Mouse (Mus musculus): ENCODE results near the gene Rptor. TPM values are rescaled to one million over a fixed set of nuclear protein-coding genes. Genes with fewer than 3 reads are reported as not detected.
A peak's percentile ranks its signal among the peaks of the same experiment; 100 is the strongest.

Rptor gene
- polyA plus RNA-seq, 1 experiment from 2014 or later: 6.4 TPM

GRCm38 (mm10) chr11:119913291-119913934 lies 310.7 kb downstream of the Rptor start, which contains the start of gene Chmp6:
TSS of gene Chmp6 (plus strand) at chr11:119913441.
- under 1% methylated on average over 48 of the region's 48 CpGs for WGBS
- H3K27me3 ChIP-seq: peaks cover 6% of the 10 kb centered on the region; the same call in 1 of the 2 replicates
- H3K4me3 ChIP-seq: peak within 1 kb of the TSS; percentile 96
- peaks cover 51% of the 10 kb centered on the region for H3K4me1 ChIP-seq (replicated peaks)
- peaks cover 21% of the 10 kb centered on the region for H3K36me3 ChIP-seq
- H3K4me2 ChIP-seq: peak within 1 kb of the TSS; percentile 82
- H3K9me3 ChIP-seq (replicated peaks): no peaks in the 10 kb centered on the region
- H3K9ac ChIP-seq: peak within 1 kb of the TSS; percentile 98
- peak; percentile 50 for ATAC-seq (replicated peaks; ENCODE audit: insufficient number of reproducible peaks, insufficient read depth, low FRiP score, low read depth)
- peak within 1 kb of the TSS; percentile 85 for H3K27ac ChIP-seq

- peaks cover 51% of the 10 kb centered on the region for H3K4me1 ChIP-seq (replicated peaks)
- no peak for ATAC-seq (replicated peaks; ENCODE audit: insufficient number of reproducible peaks, insufficient read depth, low FRiP score, low read depth)
Observed at GRCm38 (mm10) chr11:119913935-119914314, 311.2 kb downstream of the Rptor start.

GRCm38 (mm10) chr11:119914381-119914780 lies 311.7 kb downstream of the Rptor start:
- Histone ChIP-seq H3K36me3 (peaks cover 31% of the 10 kb centered on the region), H3K4me1 (replicated peaks) (peaks cover 48% of the 10 kb centered on the region), H3K9me3 (replicated peaks) (no peaks in the 10 kb centered on the region), H3K27ac (peak overlapping the region; percentile 85), H3K9ac (peak overlapping the region; percentile 98), H3K4me3 (peak overlapping the region; percentile 96), H3K4me2 (peak overlapping the region; percentile 82), H3K27me3 (no peaks in the 10 kb centered on the region)
- 17% methylated on average over 4 of the region's 4 CpGs for WGBS
- no peak for ATAC-seq (replicated peaks; ENCODE audit: insufficient number of reproducible peaks, insufficient read depth, low FRiP score, low read depth)

More at GRCm38 (mm10) chr11:119913935-119914314, 311.2 kb downstream of the Rptor start:
- under 1% methylated on average over 26 of the region's 26 CpGs for WGBS
- Histone ChIP-seq H3K27me3 (0 out of 2 replicates have a peak, but pooled peaks cover 1% of the 10 kb centered on the region), H3K9me3 (replicated peaks) (no peaks in the 10 kb centered on the region), H3K4me2 (peak overlapping the region; percentile 82), H3K36me3 (peaks cover 26% of the 10 kb centered on the region), H3K4me3 (peak overlapping the region; percentile 96), H3K9ac (peak overlapping the region; percentile 98), H3K27ac (peak overlapping the region; percentile 85)

- no peak for ATAC-seq (replicated peaks; ENCODE audit: insufficient number of reproducible peaks, insufficient read depth, low FRiP score, low read depth)
- WGBS: 69% methylated on average over 9 of the region's 9 CpGs
- Histone ChIP-seq H3K4me1 (replicated peaks) (peaks cover 39% of the 10 kb centered on the region), H3K9me3 (replicated peaks) (no peaks in the 10 kb centered on the region), H3K4me3 (no peak overlapping the region), H3K4me2 (0 out of 2 replicates have a peak overlapping the region, but pooled peaks have one; percentile 82), H3K27ac (peak overlapping the region; percentile 53), H3K9ac (no peak overlapping the region), H3K36me3 (peaks cover 35% of the 10 kb centered on the region), H3K27me3 (no peaks in the 10 kb centered on the region)
Observed at GRCm38 (mm10) chr11:119915666-119916065, 313.0 kb downstream of the Rptor start.

DNA sequence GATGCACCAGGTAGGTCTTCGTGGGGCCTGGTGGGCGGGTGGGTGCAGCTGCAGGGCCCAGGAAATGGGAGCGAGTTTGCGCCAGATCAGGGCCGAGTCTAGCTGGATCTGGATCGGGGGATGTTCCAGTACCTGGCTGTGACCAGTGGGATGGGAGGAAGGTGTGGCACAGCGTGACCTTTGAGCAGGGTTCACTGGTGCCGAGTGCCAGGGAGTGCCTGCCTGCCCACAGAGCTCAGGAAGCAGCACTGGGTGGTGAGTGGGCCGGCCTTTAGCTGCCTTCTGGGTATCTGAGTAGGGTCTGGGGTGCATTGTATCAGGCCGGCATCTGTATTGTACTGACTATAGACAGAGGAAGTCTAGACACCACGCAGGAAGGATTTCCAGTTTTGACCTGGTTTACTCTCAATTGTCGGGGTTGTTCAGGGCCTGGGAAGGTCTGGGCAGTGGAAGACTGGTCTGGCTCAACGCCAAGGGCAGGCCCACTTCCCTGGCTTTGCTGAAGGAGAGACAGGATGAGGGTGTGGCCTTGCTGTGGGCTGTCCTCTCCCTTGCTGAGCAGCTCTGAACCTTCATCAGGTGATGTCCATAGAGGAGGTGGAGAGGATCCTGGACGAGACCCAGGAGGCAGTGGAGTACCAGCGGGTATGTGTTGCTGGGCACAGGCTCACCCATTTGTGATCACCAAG lies 313.5 kb downstream of the Rptor start:
- Histone ChIP-seq H3K4me1 (replicated peaks) (peaks cover 39% of the 10 kb centered on the region), H3K27me3 (no peaks in the 10 kb centered on the region), H3K4me3 (no peak overlapping the region), H3K9me3 (replicated peaks) (no peaks in the 10 kb centered on the region), H3K36me3 (peaks cover 35% of the 10 kb centered on the region), H3K9ac (no peak overlapping the region), H3K27ac (peak overlapping the region; percentile 53), H3K4me2 (peak overlapping the region; percentile 17; the same call in 1 of the 2 replicates)
- WGBS: 77% methylated on average over 15 of the region's 15 CpGs
- ATAC-seq (replicated peaks; ENCODE audit: insufficient number of reproducible peaks, insufficient read depth, low FRiP score, low read depth): peak; percentile 58

- Histone ChIP-seq H3K9ac (no peak overlapping the region), H3K4me3 (no peak overlapping the region), H3K36me3 (peaks cover 35% of the 10 kb centered on the region), H3K4me2 (no peak overlapping the region), H3K4me1 (replicated peaks) (peaks cover 42% of the 10 kb centered on the region), H3K9me3 (replicated peaks) (no peaks in the 10 kb centered on the region), H3K27me3 (no peaks in the 10 kb centered on the region), H3K27ac (0 out of 2 replicates have a peak overlapping the region, but pooled peaks have one; percentile 53)
- ATAC-seq (replicated peaks; ENCODE audit: insufficient number of reproducible peaks, insufficient read depth, low FRiP score, low read depth): no peak
- WGBS: 85% methylated on average over 21 of the region's 21 CpGs
Observed at GRCm38 (mm10) chr11:119916834-119917469, 314.2 kb downstream of the Rptor start.

DNA sequence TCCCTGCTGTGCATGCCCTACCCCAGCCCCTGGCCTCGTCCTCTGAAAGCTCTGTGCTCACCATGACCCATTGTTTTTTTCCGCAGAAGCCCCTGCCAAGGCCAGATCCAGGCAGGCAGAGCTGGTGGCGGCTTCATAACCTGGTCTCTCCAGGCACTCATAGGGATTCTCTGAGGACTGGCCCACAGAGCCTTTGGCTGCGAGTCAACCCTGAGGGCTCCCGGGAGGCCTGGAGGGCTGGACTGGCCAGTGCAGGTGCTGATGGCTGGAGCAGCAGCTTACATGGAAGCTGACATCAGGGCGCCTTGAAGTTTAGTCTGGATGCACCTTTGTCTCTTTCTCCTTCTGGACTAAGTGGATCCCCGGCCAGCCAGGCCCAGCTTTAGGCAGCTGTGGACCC lies 315.8 kb downstream of the Rptor start:
- 78% methylated on average over 7 of the region's 7 CpGs for WGBS
- Histone ChIP-seq H3K4me2 (no peak overlapping the region), H3K27me3 (no peaks in the 10 kb centered on the region), H3K27ac (no peak overlapping the region), H3K9me3 (replicated peaks) (no peaks in the 10 kb centered on the region), H3K36me3 (peaks cover 35% of the 10 kb centered on the region), H3K9ac (no peak overlapping the region), H3K4me1 (replicated peaks) (peaks cover 36% of the 10 kb centered on the region), H3K4me3 (no peak overlapping the region)
- no peak for ATAC-seq (replicated peaks; ENCODE audit: insufficient number of reproducible peaks, insufficient read depth, low FRiP score, low read depth)

DNA sequence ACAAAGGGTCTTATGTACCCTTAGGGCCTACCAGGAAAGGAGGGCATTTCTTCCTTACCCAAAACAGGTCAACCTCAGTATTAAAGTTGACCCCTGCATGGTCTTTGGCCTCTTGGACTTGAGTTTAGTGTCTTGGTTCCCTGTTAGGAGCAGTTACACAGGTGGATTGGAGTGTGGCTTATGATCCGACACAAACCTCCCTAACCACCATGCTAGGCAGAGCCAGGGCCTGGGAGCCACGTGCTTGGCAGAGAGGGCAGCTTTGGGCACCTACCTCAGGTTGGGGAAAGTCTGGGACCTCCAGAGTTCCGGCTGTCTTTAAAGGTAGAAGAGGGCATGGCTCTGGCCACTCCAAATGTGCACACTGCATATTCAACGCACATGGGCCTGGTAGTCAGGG lies 316.7 kb downstream of the Rptor start:
- peaks cover 35% of the 10 kb centered on the region for H3K36me3 ChIP-seq
- no peak overlapping the region for H3K4me3 ChIP-seq
- no peak overlapping the region for H3K27ac ChIP-seq
- H3K9ac ChIP-seq: no peak overlapping the region
- H3K4me1 ChIP-seq (replicated peaks): peaks cover 32% of the 10 kb centered on the region
- no peaks in the 10 kb centered on the region for H3K27me3 ChIP-seq
- WGBS: 91% methylated on average over 4 of the region's 4 CpGs
- no peaks in the 10 kb centered on the region for H3K9me3 ChIP-seq (replicated peaks)
- H3K4me2 ChIP-seq: no peak overlapping the region
- ATAC-seq (replicated peaks; ENCODE audit: insufficient number of reproducible peaks, insufficient read depth, low FRiP score, low read depth): no peak

DNA sequence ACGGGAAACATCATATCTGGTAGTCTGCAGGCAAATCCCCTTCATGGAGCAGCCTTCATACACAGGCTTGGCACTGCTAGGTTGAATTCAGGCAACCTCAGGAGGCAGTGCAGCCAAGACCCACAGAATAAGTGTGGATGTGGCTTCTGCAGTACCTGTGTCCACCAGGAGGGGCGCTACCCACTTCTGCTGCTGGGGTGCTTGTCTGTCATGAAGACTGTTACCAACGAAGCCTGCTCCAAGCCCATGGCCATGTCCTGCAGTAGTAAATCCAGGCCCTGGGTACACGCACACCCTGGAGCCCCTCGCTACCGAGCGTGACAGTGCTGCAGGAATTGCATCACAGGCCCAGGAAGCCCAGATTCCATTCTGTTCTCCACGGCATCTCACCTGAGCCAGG lies 317.2 kb downstream of the Rptor start:
- no peak overlapping the region for H3K4me2 ChIP-seq
- WGBS: 65% methylated on average over 8 of the region's 8 CpGs
- ATAC-seq (replicated peaks; ENCODE audit: insufficient number of reproducible peaks, insufficient read depth, low FRiP score, low read depth): no peak

DNA sequence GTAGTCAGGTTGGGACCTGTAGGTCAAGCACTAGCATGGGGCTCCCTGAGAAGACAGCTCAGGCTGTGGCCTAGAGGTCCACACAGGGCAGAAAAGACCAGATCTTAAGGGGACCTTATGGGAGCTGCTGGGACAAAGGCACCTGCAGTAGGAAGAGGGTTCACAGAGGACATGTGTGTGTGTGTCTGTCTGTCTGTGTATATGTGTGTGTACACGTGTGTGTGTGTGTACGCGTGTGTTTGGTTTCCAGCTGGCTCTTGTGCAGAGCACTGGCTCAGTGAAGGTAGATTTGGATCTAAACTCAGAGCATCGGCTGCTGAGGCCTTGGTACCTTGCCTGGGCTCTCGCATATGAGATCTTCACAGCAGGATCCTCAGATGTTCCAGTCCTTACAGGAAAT lies 318.0 kb downstream of the Rptor start:
- no peak for ATAC-seq (replicated peaks; ENCODE audit: insufficient number of reproducible peaks, insufficient read depth, low FRiP score, low read depth)
- no peaks in the 10 kb centered on the region for H3K27me3 ChIP-seq
- H3K9ac ChIP-seq: no peak overlapping the region
- H3K36me3 ChIP-seq: peaks cover 35% of the 10 kb centered on the region
- H3K4me1 ChIP-seq (replicated peaks): peaks cover 20% of the 10 kb centered on the region
- WGBS: 87% methylated on average over 5 of the region's 5 CpGs
- H3K9me3 ChIP-seq (replicated peaks): no peaks in the 10 kb centered on the region
- no peak overlapping the region for H3K4me3 ChIP-seq
- no peak overlapping the region for H3K4me2 ChIP-seq
- no peak overlapping the region for H3K27ac ChIP-seq

More for the DNA sequence above, 317.2 kb downstream of the Rptor start:
- H3K9me3 ChIP-seq (replicated peaks): no peaks in the 10 kb centered on the region
- H3K27me3 ChIP-seq: no peaks in the 10 kb centered on the region
- no peak overlapping the region for H3K4me3 ChIP-seq
- peaks cover 35% of the 10 kb centered on the region for H3K36me3 ChIP-seq
- peaks cover 28% of the 10 kb centered on the region for H3K4me1 ChIP-seq (replicated peaks)
- no peak overlapping the region for H3K27ac ChIP-seq
- no peak overlapping the region for H3K9ac ChIP-seq

DNA sequence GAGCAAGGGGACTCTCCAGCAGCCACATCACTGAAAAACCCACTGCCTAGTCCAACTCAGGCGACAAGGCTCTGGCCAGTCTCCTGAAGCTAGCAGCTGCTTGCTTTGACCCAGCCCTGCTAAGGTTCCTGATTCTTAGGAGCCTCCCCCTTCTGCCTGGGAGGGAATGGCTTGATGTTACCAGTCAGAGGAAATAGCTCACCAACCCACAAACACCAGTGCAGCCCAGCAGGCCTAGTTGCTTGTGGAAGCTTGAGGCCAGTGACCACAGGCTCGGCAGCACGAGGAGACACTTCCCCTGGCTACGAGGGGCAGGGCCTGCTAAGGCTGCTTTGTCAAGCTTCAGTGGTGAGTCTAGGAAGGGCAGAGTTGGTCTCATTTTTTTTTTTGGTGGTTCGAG lies 322.5 kb downstream of the Rptor start:
- H3K27me3 ChIP-seq: no peaks in the 10 kb centered on the region

More for the DNA sequence above, 322.5 kb downstream of the Rptor start:
- no peak overlapping the region for H3K9ac ChIP-seq
- peaks cover 5% of the 10 kb centered on the region for H3K4me1 ChIP-seq (replicated peaks)
- H3K36me3 ChIP-seq: no peaks in the 10 kb centered on the region; the same call in 1 of the 2 replicates
- H3K4me2 ChIP-seq: no peak overlapping the region
- ATAC-seq (replicated peaks; ENCODE audit: insufficient number of reproducible peaks, insufficient read depth, low FRiP score, low read depth): no peak
- no peak overlapping the region for H3K27ac ChIP-seq
- no peak overlapping the region for H3K4me3 ChIP-seq
- no peaks in the 10 kb centered on the region for H3K9me3 ChIP-seq (replicated peaks)
- 60% methylated on average over 5 of the region's 5 CpGs for WGBS
